Mouse (Mus musculus): ENCODE data around the gene Rnf43.

The Rnf43 gene

GRCm38 (mm10) chr11:87677756-87678155 is 15.2 kb downstream of the Rnf43 start:
- no peak for DNase-seq (ENCODE audit: low read depth in 2 of 2, low spot score in 2 of 2)

DNA sequence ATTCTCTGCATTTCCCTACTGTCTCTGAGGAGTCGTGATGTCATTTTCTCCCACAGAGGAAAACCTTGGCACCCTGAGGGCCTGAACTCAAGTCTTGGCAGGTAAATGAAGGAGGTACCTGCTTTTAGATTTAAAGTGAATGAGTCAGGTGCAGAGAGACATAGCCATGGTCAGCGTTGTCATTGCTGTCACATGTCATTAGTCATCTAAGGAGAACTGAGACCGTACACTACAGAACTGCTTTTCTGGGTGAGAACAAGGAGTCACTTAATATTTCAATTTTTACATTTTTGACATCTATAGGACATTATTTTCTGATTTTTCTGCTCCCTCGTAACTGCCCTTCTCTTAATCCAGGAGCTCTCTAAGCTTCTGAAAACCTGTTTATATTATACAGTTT is 16.0 kb downstream of the Rnf43 start:
- no peak for DNase-seq (ENCODE audit: low read depth in 2 of 2, low spot score in 2 of 2)

- peak; percentile 39 to 51 for DNase-seq (ENCODE audit: low read depth in 2 of 2, low spot score in 2 of 2)
Observed at GRCm38 (mm10) chr11:87678976-87679375, 16.5 kb downstream of the Rnf43 start.

- no peak for DNase-seq (ENCODE audit: low read depth in 2 of 2, low spot score in 2 of 2)
Observed at GRCm38 (mm10) chr11:87680786-87681185, 18.3 kb downstream of the Rnf43 start.

- DNase-seq (ENCODE audit: low read depth in 2 of 2, low spot score in 2 of 2), result no peak
Observed at GRCm38 (mm10) chr11:87682096-87682495, 19.6 kb downstream of the Rnf43 start.

DNA sequence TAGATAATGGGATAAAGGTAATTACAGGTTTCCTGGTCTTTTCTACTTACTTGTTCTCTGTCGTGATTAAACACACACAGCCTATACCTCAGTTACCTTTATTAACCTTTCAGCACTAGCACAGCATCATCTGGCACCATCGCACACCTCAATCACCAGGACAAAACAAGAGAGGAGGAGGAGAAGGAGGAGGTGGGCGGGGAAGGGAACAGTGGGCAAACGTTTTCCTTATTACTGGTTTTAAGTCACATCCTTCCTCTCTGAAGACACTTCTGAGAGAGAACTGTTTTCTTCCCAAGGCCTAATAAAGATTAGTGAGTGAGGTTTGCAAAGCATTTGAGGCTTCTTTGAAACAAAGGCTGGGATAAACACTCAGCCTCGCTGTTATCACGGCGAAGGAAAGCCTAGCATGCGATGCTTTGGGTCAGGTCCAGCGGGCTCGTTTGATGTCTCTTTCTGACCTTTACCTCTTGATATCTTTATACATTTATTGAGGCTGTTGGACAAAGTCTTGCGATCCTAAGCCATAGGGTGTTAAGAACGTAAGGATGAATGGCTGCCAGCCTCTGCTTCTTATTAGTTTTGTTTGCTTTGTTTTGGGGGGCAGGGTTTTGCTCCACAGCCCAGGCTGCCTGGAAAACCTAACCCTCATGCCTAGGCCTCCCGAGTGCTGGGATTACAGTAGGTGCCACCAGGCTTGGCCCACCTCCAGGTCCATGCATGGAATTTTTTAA is 20.5 kb downstream of the Rnf43 start:
- DNase-seq (ENCODE audit: low read depth in 2 of 2, low spot score in 2 of 2), result no peak

DNA sequence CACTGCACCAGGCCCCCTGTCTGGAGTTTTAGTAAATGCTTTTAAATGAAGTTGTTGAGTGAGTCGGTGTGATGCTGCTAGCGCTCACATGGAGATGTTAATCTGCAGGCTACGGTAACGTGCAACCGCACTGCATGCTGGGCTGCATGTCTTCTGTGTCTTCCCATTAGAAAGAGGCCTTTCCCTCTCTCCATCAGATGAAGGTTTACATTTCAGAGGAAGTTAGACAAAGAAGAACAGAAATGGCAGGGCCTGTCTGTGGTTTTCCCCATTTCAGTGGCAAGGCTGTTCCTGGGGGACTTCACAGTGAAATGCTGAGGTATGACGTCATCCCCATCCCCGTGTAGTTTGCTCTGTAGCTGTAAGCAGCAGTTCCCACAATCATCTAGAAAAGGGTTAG is 23.9 kb downstream of the Rnf43 start:
- DNase-seq (ENCODE audit: low read depth in 2 of 2, low spot score in 2 of 2), result no peak

DNA sequence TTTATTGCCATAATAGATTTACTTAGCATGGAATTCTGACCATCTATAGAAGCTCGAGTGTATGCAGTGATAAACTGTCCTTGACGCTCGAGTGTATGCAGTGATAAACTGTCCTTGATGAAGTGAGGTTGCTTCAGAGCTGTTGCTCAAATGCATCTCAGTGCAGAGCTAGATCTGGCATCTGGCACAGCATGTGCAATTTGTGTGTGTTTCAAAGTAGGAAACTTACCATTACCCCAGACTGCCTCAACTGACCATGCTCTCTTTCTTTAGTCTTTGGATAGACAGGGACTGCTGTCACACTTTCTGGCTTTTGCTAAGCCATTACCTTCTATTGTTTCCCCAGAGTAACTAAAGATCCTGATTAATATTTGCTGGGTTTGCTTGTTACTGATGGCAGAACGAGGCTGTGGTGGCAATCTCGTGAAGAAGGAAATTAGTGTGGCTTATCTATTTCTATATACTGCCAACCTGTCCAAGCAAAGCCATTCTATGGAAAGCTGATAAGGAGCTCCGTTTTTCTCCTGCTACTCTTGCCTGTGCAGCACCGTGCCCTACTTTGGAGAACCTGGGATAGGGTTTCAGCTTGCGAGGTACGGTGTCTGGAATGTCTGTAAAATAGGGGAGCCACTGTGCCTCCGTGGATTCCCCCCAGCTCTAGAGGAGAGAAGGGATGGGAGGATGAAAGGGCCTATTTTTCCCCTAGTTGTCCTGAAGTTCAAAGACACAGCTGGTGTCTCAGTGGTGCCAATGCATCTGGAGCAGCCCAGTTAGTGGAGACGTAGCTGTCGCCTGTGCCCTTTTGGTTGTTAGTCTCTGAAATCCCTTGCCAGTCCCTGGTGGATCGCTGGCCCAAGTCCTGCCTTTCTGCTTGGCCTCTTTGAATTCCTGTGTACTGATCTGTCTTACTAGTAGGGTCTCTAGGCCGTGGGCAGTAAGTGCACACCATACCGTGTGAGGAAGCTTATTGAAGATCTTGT is 25.0 kb downstream of the Rnf43 start:
- no peak for DNase-seq (ENCODE audit: low read depth in 2 of 2, low spot score in 2 of 2)

- DNase-seq (ENCODE audit: low read depth in 2 of 2, low spot score in 2 of 2), result no peak
Observed at GRCm38 (mm10) chr11:87688478-87689203, 26.1 kb downstream of the Rnf43 start.

GRCm38 (mm10) chr11:87689402-87689808 is 26.9 kb downstream of the Rnf43 start:
- no peak for DNase-seq (ENCODE audit: low read depth in 2 of 2, low spot score in 2 of 2)

- DNase-seq (ENCODE audit: low read depth in 2 of 2, low spot score in 2 of 2), result no peak
Observed at GRCm38 (mm10) chr11:87690054-87690740, 27.7 kb downstream of the Rnf43 start.

GRCm38 (mm10) chr11:87697131-87697682 is 34.7 kb downstream of the Rnf43 start:
- no peak for DNase-seq (ENCODE audit: low read depth in 2 of 2, low spot score in 2 of 2)

- no peak for DNase-seq (ENCODE audit: low read depth in 2 of 2, low spot score in 2 of 2)
Observed at GRCm38 (mm10) chr11:87698126-87698525, 35.6 kb downstream of the Rnf43 start.

DNA sequence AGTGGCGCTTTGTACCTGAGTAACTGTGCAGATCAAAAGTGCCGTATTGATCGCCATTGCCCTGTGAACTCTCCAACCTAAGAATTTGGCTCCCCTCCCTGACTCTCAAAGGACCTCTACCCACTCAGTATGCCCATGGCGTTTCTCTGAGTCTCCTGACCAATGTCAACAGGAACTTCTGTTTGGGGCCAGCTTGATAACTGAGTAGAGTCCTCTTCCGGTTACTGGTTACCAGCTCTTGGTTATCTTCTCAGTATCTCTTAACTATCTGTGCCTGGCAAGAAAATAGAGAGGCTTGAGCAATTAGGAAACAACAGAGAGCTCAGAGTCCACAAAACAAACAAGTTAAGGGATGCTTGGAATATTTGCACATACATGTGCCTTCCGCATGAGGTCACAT is 38.6 kb downstream of the Rnf43 start:
- no peak for DNase-seq (ENCODE audit: low read depth in 2 of 2, low spot score in 2 of 2)

GRCm38 (mm10) chr11:87701877-87702620 is 39.5 kb downstream of the Rnf43 start:
- DNase-seq (ENCODE audit: low read depth in 2 of 2, low spot score in 2 of 2), result no peak

DNA sequence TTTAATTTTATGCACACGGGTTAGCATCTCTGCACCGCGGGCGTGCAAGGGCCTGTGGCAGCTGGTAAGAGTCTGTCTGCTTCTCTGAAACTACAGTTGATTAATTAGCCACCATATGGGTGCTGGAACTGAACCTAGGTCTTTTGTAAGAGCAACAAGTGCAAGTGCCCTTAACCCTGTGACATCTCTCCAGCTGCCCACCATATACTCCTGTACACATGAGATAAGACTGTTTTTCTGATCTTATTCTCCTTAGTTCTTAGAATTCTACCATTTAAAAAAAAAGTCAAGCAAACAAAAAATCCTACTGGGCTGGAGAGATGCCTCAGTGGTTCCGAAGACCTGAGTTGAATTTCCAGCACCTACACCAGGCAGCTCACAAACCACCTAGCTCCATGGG is 41.1 kb downstream of the Rnf43 start:
- DNase-seq (ENCODE audit: low read depth in 2 of 2, low spot score in 2 of 2), result no peak

DNA sequence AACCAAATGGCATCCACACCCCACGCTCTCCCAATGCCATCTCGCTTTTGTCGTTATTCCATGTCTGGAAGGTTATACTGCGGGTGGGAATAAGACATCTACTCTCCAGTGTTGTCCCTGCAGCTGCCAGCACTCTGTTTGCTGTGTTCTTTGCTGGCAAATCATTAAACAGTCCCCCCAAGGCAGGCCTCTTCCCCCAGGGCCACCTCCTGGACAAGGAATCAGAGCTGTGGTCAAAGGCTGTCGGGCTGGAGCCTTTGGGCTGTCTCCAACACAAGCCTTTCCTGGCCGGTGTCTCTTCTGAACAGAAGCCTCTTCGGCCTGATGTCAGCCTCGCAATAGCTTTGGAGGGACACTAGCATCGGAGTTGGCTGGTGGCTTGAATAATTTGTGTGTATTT is 41.8 kb downstream of the Rnf43 start:
- DNase-seq (ENCODE audit: low read depth in 2 of 2, low spot score in 2 of 2), result no peak

GRCm38 (mm10) chr11:87707570-87707969 is 45.0 kb downstream of the Rnf43 start:
- DNase-seq (ENCODE audit: low read depth in 2 of 2, low spot score in 2 of 2), result no peak

DNA sequence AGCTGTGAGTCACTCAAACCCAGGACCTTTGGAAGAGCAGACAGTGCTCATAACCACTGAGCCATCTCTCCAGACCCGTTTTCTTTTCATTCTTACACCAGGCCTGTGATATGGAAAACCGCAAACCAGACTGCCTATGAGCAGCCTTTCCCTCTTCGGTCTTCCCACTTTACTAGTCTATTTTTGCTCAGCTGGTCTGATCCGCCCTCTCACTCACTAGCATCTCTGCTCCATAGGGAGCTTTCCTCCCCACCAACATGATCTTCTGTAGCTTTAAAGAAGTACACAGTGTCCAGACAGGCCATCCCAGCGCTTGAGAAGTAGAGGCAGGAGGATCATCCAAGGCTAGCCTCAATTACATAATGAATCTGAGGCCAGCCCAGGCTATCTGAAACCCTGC is 46.5 kb downstream of the Rnf43 start:
- no peak for DNase-seq (ENCODE audit: low read depth in 2 of 2, low spot score in 2 of 2)
